Mouse (Mus musculus) bone marrow macrophage, adult 2 months (primary cell): ENCODE measurements around the gene Rnf114.

Source experiments
- CTCF ChIP-seq: IDR thresholded peaks from 2 replicates; pipeline ENCODE4 v1.5.1; 2012; ENCODE audit warnings: low read depth, mild to moderate bottlenecking, low read length, moderate library complexity
- POLR2A ChIP-seq: IDR thresholded peaks from 2 replicates; pipeline ENCODE4 v1.6.1; 2012; ENCODE audit warnings: mild to moderate bottlenecking, low read depth, low read length, borderline replicate concordance

- TF ChIP-seq CTCF, result no peak
- TF ChIP-seq POLR2A, result no peak
Observed at GRCm38 (mm10) chr2:167565312-167565656, 72.8 kb downstream of the Rnf114 start.
